Mouse (Mus musculus) liver, postnatal 0 days (tissue): ENCODE data around the gene Mroh2a.

Experiments used
- CTCF ChIP-seq: sonication (generic); IDR thresholded peaks from 2 replicates; pipeline ENCODE4 v1.5.1; 2016; ENCODE audit warnings: antibody characterized with exemption, low read depth
- EP300 ChIP-seq: IDR thresholded peaks from 2 replicates; pipeline ENCODE4 v1.6.1; 2016; ENCODE audit warnings: antibody characterized with exemption, low read depth, mild to moderate bottlenecking

- TF ChIP-seq CTCF, result no peak
- no peak for TF ChIP-seq EP300
Measured at GRCm38 (mm10) chr1:88223591-88223990, 3.2 kb upstream of the Mroh2a start.
